Mouse (Mus musculus) granulocyte monocyte progenitor cell, adult 5-6 weeks (primary cell): ENCODE results near the gene Apon. TPM values are rescaled to one million over a fixed set of nuclear protein-coding genes. Genes with fewer than 3 reads are reported as not detected.
"Not testable (repeated sequence)": the region's sequence is repeated elsewhere in the genome, so short reads cannot be mapped to it uniquely, and the experiment has no call there.

Experiments used
- ATAC-seq: replicated peaks from 2 replicates; pipeline ENCODE4 v1.8.0; 2016; ENCODE audit warnings: mild to moderate bottlenecking, moderate TSS enrichment, inconsistent platforms; ENCODE audit not compliant: poor library complexity, severe bottlenecking
- total RNA-seq, 2 experiments: library from RNA; stranded (forward) in 1 of 2; stranded (reverse) in 1 of 2; fragments of 200-712, 200-1000 nt in 1 of 2; fragments of >200 nt in 1 of 2; fragmentation: Nextera tagmentation in 1 of 2; gene quantifications; 2 replicates each; pipeline ENCODE4 v1.2.3; 2014 to 2017

Apon gene
- total RNA-seq (2014; fragmentation: Nextera tagmentation): 0.41 and 3.2 TPM in 2 replicates
- 0.31 and 0.99 TPM in 2 replicates for total RNA-seq (2017)

- no peak for ATAC-seq
These were observed at the start of gene Apon for GRCm38 (mm10) chr10:128253677-128254255. Apon (plus strand) TSS chr10:128254096.

- no peak for ATAC-seq
These were observed 49.0 kb upstream of the Apon start for GRCm38 (mm10) chr10:128204941-128205340.

DNA sequence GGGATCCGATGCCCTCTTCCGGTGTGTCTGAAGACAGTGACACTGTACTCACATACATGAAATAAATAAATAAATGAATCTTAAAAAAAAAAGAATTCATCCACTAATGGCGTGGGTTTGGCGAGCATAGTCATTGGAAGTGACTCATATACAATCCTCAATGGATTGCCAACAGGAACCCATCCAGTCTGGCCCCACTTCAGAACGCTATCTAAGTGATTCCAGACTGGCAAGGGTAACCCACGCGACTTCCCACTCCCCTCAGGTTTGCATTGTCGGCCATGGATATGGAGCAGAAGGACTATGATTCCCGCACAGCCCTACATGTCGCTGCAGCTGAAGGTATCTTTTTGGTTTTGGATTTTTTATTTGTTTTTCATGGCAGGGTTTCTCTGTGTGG is 45.6 kb upstream of the Apon start:
- no peak for ATAC-seq

- no peak for ATAC-seq
These were observed 44.4 kb upstream of the Apon start for GRCm38 (mm10) chr10:128209311-128210009.

- no peak for ATAC-seq
These were observed 43.8 kb upstream of the Apon start for GRCm38 (mm10) chr10:128210131-128210530.

DNA sequence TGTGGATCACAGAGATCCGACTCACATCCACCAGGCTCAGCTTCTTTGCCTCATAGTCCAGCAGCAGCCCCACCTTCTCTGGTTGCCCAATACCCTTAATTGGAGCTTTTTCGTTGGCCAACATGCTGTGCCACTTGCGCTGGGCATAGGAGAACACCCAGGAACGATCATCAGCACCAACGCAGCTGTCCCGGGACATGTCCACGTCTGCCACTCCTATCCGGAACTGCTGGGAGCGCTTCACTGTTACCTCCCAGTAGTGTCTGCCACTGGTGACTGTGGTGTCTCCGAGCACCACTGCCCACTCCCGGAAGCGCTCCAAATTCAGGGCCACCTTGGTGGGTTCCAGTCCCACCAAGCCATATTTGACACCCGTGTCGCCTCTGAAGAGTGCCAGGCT is 42.9 kb upstream of the Apon start:
- peak; percentile 58 for ATAC-seq

GRCm38 (mm10) chr10:128211390-128212108 is 42.3 kb upstream of the Apon start, which contains the start of gene Spryd4:
Spryd4 (minus strand) TSS chr10:128211807.
- peak; percentile 86 for ATAC-seq

- ATAC-seq: no peak
These were observed 41.7 kb upstream of the Apon start for GRCm38 (mm10) chr10:128212148-128212547.

DNA sequence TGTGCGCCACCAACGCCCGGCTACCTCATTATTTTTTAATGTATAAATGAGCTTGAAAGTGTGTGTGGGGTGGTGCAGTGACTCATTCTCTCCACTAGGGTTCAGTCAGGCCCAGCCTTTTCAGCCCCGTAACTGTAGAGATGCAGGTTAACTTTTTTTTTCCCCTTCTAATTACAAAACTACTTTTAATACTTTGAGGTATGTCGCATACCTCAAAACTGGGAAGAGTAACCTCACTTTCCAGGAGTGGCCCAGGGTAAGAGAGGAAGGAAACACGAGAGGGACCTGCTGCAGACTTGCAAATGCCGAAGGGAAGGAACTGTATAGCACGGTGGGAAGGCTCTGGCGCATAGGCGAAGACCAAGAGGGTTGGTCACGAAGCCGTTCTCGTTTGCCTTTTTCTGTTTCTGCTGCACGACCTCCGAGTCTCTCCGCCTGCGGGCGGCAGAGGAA is 41.0 kb upstream of the Apon start:
- ATAC-seq: peak; percentile 60

- not testable (repeated sequence) for ATAC-seq
These were observed 39.8 kb upstream of the Apon start for GRCm38 (mm10) chr10:128214112-128214511.

- ATAC-seq: no peak
These were observed 38.9 kb upstream of the Apon start for GRCm38 (mm10) chr10:128214981-128215380.

- ATAC-seq: no peak
These were observed 35.3 kb upstream of the Apon start for GRCm38 (mm10) chr10:128218387-128219117.

GRCm38 (mm10) chr10:128221533-128222286 is 32.2 kb upstream of the Apon start:
- ATAC-seq: no peak

- no peak for ATAC-seq
These were observed 28.8 kb upstream of the Apon start for GRCm38 (mm10) chr10:128225064-128225463.

DNA sequence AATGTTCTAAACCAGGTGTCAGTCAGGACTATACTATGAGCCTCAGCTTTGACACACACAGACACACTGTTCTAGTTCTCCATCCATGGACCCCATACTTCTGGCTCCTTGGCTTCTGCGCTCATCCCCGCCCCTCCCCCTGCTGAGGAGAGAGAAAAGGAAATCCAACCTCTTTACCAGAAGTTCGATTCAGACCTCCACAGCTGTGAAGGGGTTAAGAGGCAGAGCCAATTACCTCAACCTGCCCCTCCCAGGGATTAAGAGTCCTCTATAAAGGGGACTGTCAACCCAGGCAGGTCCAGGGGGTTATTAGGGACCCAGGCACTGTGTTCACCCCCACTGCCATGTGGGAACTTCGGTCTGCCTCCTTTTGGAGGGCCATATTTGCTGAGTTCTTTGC is 28.4 kb upstream of the Apon start, which contains the start of gene Mip:
Gene Mip (plus strand): TSS at position 301 of the 400 bp plus-strand sequence.
- ATAC-seq: no peak

DNA sequence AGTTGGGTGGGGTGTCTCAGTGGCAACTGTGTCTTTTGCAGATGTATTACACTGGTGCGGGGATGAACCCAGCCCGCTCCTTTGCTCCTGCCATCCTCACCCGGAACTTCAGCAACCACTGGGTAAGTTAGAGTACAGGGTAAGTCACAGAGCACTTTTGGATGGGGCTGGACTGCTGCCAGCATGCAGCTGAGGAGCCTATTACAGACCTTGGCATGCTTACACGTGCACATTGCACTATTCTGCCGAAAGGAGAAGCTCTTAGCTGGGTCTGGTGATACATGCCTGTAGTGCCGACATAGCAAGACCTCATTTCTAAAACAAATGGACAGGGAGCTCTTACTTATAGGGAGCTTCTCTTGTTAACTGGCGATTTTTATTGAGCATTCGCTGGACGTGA is 26.3 kb upstream of the Apon start:
- ATAC-seq: no peak

GRCm38 (mm10) chr10:128228009-128228408 is 25.9 kb upstream of the Apon start:
- no peak for ATAC-seq

- peak; percentile 42 for ATAC-seq
These were observed 23.3 kb upstream of the Apon start for GRCm38 (mm10) chr10:128230582-128230981.

DNA sequence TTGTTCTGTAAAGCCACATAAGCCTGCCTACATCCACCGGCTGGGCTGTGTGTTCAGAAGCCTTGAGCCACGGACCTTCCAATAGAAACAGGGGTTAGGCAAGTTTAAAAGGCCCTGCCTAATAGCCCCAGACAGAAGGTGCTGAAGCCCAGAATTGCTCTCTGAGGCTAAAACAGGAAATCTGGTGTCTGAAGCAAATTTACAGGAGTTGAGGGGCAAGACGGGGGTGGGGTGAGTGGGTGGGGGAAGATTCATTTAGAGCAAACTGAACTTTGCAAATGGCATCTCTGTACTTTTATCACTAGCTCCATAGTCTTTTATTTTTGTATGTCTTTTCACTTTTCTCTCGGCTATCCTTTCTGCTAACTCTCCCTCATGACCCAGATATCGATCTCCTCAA is 22.8 kb upstream of the Apon start:
- ATAC-seq: peak; percentile 22
